Mouse (Mus musculus): ENCODE measurements around the gene Itpkb. TPM values are rescaled to one million over a fixed set of nuclear protein-coding genes. Genes with fewer than 3 reads are reported as not detected.
A peak's percentile ranks its signal among the peaks of the same experiment; 100 is the strongest.

Gene Itpkb
- 19.9 and 25.3 TPM in 2 replicates for polyA plus RNA-seq (2012; rRNA removed)

DNA sequence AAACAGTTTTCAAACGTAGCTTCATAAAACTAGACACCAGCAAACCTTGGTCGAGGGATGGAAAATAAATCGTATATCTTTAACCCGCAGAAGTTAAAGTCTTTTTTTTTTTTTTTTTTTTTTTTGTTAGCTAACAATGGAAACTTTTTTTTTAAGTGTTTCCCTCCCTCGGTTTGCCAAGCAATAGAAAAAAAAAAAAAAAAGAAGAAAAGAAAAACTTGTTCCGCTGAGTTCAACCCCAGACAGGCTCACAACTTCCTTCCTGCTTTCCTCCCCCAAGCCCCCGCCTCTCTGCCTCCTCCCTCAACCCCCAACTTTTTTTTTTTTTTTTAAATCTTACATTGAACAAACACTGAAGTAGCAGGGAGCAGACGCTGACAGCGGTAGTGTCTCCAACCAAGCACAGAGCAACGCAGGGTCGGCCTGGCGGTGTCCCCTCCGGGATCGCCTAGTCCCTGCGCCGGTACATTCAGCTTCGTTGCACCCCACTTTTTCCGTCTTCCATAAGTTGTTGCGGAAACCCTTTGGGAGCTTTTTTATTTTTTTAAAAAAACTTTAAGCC is at the start of gene Itpkb:
Gene Itpkb, plus strand, starts transcription at position 341 of the 562 bp plus-strand sequence.
- no peak for DNase-seq (ENCODE audit: low read depth)

DNA sequence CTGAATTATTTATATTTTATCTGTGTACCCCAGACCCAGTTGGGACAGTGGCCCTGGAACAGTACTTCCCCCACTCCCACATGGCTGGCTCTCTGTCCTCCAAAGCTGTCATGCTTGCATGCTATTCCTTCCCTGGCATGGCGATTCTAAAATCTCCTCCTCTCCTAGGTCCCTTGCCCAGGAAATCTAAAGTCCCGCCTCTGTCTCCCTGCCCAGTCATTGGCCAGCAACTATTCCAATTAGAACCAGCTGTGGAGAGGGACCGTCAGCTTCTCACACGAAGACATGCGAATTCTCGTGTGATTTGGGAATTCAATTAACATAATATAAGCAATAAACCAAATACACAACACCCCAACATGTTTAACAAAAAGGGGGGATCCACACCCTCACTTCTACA is 47.7 kb upstream of the Itpkb start:
- no peak for DNase-seq (ENCODE audit: low read depth)

DNA sequence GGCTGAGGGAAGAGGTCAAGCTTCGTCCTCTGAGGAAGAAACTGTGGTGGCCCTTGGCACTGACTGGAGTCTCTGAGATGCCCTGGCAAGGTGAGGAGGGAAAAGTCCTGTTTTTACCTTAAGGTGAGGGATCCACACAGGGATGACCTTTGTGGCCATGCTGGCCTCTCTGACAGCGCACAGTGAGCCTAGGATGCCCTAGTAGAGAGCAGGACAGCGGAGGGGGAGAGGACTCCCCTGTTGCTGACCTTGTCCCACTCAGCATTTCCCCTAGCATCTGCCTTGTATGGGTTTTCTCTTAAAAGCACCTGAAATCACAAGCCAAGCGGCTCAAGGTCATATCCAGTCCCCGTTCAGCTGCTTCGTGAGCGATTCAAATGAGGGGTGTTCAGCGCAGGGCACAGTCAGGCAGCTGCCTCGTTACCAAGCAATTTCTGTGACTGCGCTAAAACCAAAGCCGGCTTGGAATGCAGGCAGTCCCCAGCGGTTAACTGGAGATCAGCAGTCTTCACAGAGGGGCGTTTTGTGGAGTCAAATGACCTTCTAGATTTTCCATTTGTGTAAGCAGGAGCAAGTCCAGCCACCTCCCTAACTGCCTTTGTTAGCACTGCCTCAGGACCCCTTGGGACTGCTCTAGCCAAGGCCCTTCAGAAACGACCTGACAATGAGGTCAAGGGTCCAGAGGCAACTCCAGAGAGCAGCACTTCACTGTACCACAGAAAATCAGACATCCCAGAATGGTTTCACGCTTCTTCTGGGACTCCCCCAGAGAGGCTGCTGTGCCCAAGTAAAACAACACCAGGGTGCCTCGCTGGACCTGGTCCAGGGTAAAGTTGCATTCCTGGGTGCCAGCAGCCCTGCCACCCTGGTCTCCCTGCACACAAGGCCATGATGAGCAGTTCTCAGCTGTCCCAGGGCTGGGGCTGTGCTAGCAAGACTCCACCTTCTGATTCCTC is 46.2 kb upstream of the Itpkb start:
- no peak for DNase-seq (ENCODE audit: low read depth)

DNA sequence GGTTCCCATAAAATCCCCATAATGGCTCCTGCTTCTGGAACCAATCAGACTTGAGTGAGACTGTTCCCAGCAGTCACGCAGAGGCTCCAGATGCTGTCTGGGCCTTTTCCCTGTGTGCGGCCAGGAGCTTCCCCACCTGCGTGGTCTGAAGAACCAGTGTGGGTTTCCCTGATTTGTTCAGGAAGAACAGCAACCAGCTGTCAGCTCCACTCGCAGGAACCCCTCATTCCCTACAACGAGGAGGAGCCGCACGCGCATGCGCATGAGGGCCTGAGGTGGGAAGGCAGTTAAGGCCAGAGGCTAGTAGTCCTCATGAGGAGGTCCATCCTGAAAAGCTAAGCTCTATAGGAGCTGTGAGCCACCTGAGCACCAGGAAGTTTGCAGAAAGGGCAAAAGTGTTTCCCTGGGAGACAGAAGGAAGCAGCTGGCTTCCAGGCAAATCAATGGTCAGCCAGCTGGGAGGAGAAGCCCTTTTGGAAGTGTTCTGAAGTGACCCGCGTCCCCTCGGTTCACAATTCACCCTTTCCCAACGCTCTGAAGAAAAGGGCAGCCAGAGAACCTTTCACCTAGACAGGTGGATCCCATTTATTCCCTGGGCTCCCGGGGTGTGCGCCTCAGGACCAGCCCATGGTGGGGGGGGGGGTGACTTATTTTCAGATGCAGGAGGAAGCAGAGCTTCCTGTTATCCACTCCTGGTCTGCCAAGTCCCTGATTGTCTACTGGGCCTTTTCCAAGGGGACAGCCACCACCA is 44.0 kb upstream of the Itpkb start:
- no peak for DNase-seq (ENCODE audit: low read depth)

DNA sequence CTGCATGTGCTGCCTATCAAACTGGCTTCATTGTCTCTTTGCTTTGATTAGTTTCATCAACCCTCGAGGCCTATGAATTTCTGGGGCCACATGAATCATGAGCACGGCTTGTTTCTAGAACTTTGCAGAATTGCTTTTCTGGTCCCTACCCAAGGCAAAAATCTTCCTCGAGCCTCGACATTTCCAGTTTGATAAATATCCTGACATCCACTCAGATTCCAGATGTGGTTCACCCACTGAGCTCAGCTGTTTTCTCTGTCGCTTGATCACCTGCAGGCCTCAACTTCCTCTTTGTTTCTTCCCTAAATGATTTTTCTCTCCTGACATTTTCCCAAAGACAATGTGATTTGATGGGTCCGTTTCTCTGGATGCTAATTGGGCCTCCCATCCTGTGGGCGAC is 42.1 kb upstream of the Itpkb start:
- DNase-seq (ENCODE audit: low read depth), result no peak

DNA sequence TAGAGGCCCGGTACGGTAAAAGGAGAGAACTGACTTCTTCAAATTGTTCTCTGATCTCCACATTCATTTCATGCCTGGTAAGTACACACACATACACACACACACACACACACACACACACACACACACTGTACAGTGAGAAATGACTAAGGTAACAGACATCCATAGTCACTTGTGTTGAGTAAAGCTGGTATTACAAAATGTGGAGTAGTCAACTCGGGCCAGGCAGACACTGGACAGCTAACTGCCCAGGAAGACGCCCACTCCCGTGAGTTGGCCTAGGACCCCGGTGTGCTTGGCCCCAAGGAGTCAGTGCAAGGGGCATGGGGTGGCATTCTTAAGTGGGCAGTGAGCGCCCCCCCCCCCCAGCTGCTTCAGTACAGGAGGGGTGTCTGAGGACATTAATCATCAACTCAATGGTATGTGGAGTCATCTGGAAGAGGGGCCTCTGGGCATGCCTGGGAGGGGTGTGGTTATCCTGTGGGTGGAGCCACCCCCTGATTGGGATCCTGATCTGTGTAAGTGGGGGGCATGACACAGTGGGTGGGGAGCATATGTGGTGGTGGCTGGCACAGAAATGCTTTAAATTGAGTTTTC is 41.3 kb upstream of the Itpkb start:
- DNase-seq (ENCODE audit: low read depth), result no peak

DNA sequence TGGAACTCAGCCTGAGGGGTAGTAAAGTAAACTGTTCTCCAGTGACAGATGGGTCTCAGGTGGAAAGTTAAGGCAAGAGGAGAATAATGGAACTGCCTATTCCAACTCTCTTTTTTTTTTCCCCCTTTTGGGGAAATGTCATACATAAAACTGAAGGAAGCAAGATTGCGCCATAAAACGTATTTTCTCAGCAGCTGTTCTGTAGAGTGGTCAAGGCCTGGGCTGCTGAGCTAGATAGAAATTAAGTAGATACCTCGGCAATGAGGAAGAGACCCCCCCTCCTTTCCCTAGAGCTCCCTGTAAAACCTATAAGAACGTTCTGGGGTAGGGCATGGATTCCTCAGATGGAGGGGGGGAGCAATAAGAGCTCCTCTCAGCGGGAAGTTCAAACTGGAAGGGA is 40.5 kb upstream of the Itpkb start:
- no peak for DNase-seq (ENCODE audit: low read depth)

DNA sequence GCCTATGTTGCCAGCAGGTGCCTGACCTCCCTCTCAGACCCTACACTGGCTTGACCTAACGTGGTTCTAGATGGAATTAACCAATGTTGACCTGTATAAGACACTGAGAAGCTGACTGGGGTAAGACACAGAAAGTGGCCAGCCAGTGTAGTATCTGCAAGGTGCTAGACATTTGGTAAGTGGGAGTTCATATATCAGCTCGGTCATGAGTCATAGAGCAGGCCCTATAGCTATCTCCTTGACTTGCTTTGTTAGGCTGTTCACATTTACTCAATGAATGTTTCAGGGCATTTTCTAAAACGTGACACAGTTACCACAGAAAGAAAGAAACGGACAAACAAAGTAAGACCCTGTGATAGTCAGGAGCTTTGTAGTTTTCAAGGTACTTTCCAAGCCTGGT is 39.9 kb upstream of the Itpkb start:
- DNase-seq (ENCODE audit: low read depth), result no peak

DNA sequence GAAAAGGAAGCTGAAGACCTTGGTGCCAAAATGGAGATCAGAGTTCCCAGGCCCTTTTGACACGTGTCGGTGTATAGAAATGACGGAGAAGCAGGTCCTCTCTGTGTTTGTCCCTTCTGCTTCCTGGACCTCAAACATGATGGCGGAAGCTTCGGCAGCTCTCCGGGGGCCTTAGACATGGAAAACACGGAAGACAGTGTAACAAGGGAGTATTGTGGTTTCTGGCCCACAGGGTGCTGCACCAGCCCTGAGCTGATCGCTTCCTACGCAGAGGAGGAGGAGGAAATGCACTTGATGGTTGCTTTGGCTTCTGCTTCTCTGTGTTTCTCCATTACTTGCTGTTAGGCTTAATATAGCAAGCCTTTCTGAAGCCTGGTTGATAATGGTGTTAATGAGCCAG is 34.2 kb upstream of the Itpkb start:
- no peak for DNase-seq (ENCODE audit: low read depth)

DNA sequence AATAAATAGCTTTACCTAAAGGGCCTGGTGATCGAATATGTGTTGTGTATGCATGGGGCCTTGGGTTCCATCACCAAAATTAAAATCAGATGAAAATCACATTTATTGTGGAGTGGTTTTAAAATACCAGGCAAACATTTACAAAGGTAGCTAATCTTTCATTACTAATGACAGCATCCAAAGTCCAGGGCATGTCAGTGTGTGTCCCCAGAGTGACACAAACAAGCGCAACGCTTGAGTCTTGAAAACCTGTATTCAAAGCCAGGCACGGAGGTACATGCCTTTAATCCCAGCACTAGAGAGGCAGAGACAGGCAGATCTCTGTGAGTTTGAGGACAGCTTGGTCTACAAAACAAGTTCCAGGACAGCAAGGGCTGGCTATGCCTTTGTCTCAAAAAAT is 30.6 kb upstream of the Itpkb start:
- no peak for DNase-seq (ENCODE audit: low read depth)

DNA sequence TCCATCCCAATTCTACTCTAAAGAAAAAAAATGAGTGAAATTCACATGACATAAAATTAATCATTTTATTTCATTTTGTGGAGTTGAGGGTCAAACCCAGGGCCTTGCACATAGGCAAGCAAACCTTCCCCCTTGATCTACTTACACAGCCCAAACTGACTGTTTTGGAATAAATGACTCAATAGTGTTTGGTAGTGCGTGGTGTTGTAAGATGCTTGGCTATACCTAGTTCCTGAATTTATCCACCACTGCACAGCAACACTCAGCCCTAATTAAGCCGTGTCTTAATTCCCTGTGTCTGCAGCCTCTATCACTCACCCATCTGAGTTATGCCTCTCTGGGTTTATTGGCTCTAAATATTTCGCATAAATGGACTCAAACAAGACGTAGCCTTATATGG is 30.0 kb upstream of the Itpkb start:
- no peak for DNase-seq (ENCODE audit: low read depth)

DNA sequence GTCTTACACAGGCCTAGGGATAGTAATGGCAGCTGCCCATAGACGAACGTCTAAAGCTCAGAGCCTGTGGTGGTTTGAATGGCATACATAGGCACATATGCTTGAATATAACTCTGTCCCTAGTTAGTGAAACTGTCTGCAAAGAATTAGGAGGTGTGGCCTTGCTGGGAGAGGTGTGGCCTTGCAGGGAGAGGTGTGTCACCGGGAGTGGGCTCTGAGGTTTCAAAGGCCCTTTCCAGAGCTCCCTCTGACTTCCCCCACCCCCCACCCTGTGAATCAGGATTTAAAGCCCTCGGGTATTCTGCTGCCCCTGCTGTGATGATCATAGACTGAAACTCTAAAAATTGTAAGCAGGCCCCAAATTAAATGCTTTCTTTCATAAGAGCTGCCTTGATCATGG is 29.3 kb upstream of the Itpkb start:
- DNase-seq (ENCODE audit: low read depth), result no peak

DNA sequence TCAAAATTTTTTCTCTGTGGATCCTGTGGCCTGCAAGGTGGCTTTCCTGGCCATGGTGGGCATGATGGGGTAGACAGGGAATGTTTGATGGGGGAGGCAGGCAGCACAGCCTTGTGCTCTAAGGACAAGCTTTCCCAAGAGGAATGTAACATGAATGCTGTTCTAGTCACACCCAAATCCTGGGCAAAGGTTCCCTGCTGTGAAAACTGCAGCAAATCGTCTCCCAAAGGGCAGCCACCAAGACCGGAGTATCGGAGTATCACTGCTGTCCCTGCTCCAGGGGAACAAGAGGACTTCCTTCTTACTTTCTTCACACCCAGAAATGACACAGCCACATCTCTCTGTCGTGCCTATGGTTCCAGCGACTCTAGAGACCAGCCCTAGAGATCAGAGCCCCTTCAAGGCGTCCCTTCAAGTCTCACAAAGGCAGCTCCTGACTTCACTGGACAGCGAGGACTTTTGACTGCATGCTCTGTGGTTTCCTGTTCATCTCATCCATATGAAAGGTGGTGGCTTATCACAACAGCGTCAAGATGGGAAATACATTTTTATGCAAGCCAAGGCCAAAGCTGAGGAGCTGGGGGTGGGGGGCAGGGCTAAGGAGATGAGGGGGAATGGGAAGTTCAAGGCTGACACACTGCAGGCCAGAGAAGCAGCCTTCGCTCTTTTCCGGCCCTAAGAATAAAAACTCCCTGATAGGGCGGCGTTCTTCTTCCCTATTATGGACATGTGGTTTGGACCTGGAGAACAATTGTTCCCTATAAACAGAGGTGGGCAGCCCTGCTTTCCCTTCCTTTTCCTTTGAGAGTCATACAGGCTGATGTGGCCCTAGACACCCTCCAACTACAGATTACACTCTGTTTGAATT is 27.8 kb upstream of the Itpkb start:
- DNase-seq (ENCODE audit: low read depth), result no peak

DNA sequence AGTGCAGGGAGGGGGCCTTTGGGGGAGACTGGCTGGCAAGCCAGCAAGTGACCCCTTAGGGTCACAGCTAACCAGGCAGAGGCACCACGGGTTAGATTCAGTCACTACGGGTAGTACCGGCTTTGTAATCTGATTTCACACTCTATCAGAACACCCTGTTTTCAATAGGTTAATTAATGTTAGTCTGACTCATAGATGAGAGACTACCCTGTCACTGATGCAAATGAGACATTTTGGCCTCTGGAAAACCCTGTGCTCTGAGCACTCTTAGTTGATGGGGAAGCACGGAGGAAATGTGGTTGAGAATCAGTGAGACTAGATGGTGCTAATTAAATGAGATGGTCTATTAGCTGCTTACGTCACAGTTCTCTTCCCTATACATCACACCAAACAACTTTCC is 26.7 kb upstream of the Itpkb start:
- DNase-seq (ENCODE audit: low read depth), result no peak

DNA sequence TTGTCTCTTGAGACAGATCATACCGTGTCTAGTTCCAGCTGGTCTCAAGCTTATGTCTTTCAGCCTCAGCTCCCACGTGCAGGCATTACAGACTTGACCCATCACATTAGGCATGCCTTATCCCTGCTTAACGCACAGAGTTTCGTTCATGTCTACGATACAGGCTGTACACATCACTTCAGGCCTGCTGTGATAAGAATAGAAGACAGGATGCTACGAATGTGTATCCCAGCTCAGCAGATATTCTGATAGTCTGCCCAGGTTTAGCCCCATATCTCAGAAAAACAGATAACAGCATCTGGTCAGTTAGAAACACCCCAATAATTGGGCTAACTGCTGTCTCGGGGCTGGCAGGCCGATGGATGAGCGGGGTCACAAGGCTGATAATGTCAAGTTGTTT is 23.4 kb upstream of the Itpkb start:
- no peak for DNase-seq (ENCODE audit: low read depth)

DNA sequence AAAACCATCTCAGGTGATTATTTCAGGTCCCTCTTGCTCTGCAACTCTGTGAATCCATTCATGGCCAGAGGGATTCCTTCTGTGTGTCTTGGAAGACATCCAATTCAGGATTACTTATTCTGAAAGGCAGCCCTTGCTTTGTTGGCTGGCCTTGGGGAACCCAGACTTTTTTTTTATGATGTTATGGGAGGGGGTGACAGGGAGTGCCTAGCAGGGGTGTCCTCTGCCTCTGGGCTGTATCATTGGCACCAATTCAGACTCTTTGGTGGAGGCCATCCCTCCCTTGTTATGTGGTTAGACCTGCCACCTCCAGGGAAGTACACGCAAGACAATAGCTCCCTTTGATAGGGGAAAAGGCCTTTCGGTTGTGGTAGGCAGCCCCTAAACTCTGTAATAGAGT is 22.6 kb upstream of the Itpkb start:
- DNase-seq (ENCODE audit: low read depth), result peak; percentile 89

DNA sequence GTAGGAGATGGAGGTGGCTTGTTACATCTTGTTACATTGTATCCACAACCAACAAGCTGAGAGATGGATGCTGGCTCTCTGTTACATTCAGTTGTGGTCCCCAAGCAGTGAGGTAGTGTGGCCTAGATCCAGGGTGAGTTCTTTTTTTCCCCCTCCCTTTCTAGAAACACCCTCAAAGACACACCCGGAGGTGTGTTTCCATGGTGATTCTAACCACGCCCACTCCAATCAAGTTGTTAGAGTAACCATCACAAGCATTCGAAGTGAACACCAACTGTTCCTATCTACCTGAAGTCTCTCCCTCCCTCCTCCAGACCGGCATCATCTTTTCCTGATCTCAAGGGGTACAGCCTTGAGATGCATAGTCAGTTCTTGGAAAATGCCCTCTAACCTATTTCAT is 21.4 kb upstream of the Itpkb start:
- no peak for DNase-seq (ENCODE audit: low read depth)

DNA sequence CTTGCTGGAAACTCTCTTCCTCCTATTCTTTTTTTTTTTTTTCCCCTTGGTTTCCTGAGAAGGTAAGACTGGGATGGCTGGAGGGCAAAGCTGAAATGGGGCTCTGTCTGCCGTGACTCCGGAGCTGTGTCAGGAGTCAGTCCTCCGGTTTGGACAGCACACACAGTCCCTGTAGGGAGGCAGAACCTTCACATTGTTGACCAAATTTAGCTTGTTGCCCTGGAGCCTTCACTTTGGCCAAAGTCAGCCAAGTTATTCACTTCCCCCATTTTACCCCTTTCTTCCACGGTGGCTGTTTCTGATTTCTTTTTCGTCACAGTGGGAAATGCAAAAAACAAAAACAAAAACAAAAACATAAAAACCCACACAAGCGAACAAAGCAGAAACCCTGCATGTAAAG is 18.0 kb upstream of the Itpkb start:
- DNase-seq (ENCODE audit: low read depth), result no peak

DNA sequence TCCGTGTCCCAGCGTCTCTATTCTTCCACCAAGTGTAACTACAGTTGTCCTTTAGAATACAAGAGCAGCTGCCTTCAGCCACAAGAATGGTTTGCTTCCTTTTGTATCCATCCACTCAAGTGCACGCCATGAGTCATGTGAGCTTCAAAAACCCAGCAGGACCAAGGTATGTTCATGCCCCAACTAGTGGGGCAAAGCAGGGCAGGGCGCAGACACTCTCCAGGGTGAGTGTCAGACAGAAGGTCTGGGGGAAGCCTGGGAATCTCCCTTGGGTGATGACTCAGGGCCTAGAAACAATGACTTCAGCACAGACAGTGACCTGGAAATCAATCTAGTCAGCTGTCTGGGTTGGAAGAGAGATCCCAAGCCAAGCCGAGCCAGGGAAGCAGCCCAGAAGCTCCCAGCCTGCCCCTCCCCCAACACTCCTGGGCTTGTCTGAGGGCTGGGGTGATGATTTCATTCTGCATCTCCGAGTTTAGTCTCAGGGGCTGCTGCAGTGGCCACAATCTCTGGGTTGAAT is 17.4 kb upstream of the Itpkb start:
- no peak for DNase-seq (ENCODE audit: low read depth)

DNA sequence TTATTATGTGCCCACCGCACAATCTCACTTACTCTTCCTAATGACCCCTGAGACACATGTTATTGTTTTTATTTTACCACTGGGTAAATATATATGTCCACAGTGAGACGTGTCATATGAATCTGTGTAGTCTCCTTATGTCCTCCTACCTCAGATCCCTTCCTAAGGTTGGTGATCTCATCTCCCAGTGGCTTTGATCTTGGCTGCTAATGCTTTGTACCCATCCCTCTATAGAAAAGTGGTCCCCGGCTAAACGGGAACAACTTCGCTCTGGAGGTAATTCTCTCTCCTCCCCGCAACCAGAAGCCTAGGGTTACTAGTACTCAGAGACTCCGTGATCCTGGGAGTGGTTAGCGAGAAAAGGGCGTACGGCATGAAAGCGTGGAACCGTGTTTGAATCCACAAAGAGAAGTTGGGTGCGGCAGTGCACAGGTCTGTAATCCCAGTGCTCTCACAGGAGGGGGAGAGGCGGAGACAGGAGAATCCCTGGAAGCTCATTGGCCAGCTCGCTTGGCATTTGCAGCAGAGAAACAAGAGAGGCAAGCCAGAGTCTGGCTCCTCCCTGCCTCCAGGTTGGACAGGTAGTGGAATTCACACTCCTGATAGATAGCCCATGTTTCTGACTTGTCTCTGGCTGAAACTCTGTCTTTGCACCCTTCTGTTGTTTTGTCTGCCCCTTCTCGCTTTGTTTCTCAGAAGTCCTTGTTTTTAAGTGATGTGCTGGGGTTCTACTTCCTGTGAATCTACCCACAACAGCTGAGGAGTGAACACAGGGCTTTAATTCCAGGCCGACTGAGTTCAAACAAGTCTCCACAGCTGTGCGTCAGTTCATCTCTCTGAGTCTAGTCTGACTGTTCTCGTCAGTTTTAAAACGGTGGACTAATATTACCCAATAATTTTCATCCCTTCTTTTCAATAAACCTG is 16.5 kb upstream of the Itpkb start:
- no peak for DNase-seq (ENCODE audit: low read depth)

Measured in gonadal fat pad, adult 2 months (tissue).